Mouse (Mus musculus) splenic B cell, adult 2 months (primary cell): ENCODE results near the gene Asrgl1.

ENCODE experiments used
- DNase-seq: peaks from one replicate; pipeline ENCODE4 v3.0.0-alpha.2; 2011; ENCODE audit warnings: low read depth, low spot score
- H3K27me3 ChIP-seq: 2 replicates; pipeline ENCODE4 v1.6.1; 2012; ENCODE audit warnings: mild to moderate bottlenecking, low read length, moderate library complexity, mixed read lengths; ENCODE audit not compliant: control insufficient read depth, poor library complexity, insufficient read depth, severe bottlenecking
- H3K36me3 ChIP-seq: 2 replicates; pipeline ENCODE4 v1.6.1; 2012; ENCODE audit warnings: mild to moderate bottlenecking, low read length, moderate library complexity, mixed read lengths; ENCODE audit not compliant: control insufficient read depth, poor library complexity, insufficient read depth, severe bottlenecking

Asrgl1 gene

DNA sequence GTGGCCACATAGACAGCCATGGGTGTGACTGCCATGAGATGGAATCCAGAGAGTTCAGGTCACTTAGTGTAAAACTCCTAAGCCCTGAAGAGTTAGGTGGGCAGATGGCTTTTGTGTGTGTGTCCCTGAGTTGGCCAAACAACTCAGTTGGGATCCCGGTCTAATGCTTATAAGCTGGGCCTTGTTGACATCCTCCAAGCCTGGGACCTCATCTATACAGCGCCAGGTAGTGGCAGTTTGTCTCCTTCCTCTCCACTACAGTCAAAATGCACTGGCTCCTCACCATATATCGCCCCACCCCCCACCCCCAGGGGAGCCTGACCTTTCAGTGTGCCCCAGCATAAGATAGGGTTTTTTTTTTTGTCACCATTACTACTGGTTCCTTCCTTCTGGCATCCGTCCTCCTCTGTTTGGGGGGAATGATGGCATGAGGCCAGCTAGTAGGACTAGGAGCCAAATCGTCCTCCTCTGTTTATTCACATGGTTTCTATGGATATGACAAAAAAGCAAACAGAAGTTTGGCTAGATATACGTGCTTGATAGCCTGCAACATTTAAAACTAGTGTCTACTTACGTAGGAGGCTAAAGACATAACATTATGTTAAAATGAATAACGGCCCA is 65.6 kb downstream of the Asrgl1 start:
- no peaks in the 10 kb centered on the region for H3K36me3 ChIP-seq
- no peaks in the 10 kb centered on the region for H3K27me3 ChIP-seq
- DNase-seq = peak; percentile 41

- H3K27me3 ChIP-seq = no peaks in the 10 kb centered on the region
- no peaks in the 10 kb centered on the region for H3K36me3 ChIP-seq
- DNase-seq = peak; percentile 82
These were observed 68.1 kb downstream of the Asrgl1 start for GRCm38 (mm10) chr19:9067292-9067691.

- peak; percentile 52 for DNase-seq
- Histone ChIP-seq H3K27me3 (no peaks in the 10 kb centered on the region), H3K36me3 (no peaks in the 10 kb centered on the region)
These were observed 69.5 kb downstream of the Asrgl1 start for GRCm38 (mm10) chr19:9065621-9066561.

DNA sequence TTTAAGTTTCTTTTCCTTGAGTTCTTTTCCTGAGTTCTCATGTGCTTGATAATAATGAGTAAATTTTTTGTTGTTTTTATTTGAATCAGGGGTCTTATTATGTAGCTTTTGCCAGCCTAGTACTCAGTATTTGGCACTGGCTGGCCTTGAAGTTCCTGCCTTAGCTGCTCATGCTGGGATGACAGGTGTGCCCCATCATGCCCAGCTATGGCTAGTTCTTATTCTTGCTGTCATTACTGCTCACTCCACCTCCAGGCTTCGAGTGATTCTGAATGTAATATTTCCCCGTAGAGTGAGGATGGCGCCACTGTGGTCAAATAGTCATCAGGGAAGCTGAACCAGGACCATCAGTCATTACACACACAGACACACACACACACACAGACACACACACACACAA is 71.6 kb downstream of the Asrgl1 start:
- DNase-seq = no peak
- H3K36me3 ChIP-seq = no peaks in the 10 kb centered on the region
- no peaks in the 10 kb centered on the region for H3K27me3 ChIP-seq

GRCm38 (mm10) chr19:9062822-9063221 is 72.6 kb downstream of the Asrgl1 start:
- Histone ChIP-seq H3K36me3 (no peaks in the 10 kb centered on the region), H3K27me3 (no peaks in the 10 kb centered on the region)
- no peak for DNase-seq

DNA sequence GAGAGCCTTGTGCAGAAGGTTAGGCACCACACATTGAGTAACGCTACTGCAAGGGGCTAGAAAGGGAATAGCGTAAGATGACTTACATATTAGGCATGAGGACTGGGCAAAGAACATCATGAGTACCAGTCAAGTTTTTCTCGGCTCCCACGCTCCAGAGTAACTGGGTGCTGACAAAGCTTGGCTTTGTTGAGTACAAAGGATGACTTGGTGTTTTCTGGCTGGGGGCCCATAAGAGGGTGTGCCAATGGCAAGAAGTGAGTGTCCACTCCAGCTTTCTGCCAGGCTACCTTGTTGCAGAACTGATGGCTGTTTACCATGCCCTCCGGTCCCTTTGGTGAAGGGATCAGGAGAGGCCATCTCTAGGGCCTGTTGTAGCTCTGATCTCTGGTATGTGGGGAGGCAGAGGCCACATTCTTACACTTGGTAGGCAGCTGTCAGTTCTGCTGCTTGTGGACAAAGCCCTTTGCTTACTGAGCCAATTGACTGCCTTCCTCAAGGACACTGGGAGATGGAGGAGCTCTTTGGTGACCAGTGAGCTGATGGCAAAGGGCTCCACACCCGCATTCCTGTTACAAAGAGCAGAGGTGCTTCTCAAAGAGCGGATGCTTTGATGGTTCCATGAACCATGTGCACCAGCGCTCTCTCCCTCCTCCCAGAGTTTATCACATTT is 74.1 kb downstream of the Asrgl1 start:
- Histone ChIP-seq H3K27me3 (no peaks in the 10 kb centered on the region), H3K36me3 (no peaks in the 10 kb centered on the region)
- DNase-seq = no peak

GRCm38 (mm10) chr19:9060103-9060502 is 75.3 kb downstream of the Asrgl1 start:
- Histone ChIP-seq H3K36me3 (no peaks in the 10 kb centered on the region), H3K27me3 (no peaks in the 10 kb centered on the region)
- no peak for DNase-seq
